Mouse (Mus musculus): ENCODE measurements at regions not wholly inside any gene's neighbourhood (a gene's known extent, or its start where the extent isn't known, plus 50 kb on each side); places are given as distances from the start of the nearest gene placed in this dataset.

DNA sequence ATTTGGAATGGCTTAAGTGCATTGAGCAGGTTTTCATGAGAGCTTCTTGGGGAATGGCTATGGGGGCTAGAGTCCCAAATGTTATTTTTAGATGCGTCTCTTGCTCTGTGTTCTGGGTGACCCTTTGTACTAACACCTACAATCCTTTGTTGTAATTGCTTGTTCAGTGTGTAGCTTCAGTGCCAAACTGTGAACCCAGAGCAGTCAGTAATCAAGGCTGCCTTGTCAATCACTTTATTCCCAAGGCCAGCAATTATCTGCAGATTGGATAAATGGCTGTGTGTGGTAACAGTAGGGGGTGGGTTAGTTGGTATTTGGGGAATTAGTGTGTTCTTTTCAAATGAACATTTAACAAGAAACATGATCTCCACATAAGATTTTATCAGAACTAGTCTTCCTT lies 390.4 kb downstream of the Poteg start:
- DNase-seq (ENCODE audit: low spot score in 2 of 2) = no peak

DNA sequence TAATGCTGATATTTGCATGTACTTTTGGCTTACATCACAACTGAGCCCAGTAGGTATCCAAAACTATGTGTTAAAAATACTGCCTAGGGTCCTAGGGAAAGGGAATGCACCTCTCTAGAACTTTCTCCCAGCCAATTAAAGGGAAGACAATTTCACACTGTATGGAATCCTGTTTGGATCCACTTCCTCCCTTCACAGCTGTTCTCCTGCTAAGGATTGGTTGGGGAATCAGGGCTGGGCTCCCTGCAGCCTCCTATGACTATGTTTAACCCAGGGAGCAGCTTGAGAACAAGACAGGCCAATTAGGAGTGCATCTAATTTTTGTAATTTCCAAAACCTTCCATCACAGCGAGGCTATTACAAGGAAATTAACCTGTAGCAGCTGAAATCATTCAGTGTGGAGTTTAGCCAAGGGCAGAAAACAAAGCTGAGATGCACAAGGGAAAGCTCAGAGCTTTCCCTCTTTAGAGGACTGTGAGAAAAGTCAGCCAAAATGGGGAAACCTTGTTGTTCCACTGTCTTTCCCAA lies 419.1 kb downstream of the Poteg start:
- no peak for DNase-seq (ENCODE audit: low spot score in 2 of 2)

DNA sequence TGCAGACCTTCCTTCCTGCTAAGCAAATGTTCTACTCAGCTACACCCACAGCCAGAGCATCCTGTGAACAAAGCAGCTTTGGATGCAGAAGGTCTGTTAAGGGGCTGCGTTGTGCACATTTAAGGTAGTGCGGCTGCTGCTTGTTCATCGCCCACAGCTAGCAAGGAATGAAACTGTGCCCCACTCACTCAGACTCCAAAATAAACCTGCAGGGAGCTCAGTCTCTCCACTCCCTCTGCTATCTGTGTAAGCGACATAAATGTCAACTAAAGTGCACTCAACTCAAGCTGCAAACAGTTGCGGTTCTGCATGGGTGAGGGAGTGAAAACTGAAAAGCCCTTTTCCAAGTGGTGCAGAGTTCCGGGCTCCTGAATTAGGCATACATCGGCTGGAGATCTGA lies 421.1 kb downstream of the Poteg start:
- DNase-seq (ENCODE audit: low spot score in 2 of 2) = no peak

DNA sequence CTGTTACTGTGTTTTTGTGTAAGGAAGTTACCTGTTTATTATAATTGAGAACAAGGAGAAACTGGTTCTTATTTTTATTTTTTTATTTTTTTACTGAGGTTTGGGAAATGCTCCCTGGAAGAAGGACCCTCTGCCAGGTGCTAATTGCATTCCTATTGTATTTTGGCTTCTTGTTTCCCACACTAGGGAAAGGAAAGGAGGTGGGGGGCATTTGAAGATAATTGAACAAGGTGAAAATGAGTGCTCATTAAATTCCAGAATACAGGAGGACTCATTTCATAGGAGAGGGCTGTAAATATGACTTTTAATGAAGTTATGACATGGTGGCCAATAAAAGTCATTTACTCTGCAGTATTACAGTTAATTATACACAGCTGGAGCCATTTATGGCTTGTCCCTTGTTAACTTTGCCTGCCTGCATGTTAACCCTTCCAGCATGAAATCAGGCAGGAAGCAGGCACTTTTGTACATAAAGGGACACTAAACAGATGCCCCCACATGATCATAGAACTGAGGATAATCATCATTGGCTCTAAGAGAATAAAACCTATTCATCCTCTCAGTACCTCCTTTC lies 430.3 kb downstream of the Poteg start:
- DNase-seq (ENCODE audit: low spot score in 2 of 2) = no peak

DNA sequence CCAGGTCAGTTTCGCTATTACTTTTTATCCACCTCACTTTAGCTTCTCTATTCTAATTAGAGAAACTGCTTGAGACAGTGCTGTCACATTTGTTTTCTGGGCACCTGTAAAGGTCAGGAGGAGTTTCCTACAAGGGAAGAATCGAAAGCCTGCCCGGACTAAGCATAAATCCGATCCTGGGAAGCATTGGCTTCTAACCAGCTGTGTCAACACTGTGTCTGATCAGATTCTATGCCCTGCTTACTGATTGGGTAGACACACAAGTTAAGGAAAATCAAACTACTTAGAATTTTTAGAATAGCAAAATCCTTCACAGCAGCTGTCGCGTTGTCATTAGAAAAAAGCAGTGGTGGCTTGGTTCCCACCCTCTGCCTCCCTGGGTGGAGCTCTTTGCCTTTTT lies 441.8 kb downstream of the Poteg start:
- DNase-seq (ENCODE audit: low spot score in 2 of 2) = no peak

DNA sequence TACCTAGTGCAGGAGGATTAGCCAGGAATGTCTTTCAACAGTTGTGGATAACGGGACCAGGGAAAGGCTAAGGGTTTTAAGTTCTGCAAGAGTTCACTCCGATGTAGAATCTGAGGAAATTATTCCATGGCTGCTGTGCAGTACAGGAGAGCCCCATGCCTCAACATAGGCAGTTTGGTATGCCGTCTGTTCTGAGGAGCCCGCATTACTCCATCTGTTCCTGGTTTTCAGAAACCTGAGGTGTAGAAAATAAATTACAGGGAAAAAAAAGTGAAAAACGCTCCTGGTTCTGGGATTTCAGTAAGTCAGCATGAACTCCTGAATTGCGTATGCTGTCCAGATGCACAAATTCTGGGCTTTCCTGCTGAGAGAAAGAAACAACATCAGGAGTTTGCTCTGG lies 446.9 kb downstream of the Poteg start:
- DNase-seq (ENCODE audit: low spot score in 2 of 2) = no peak

DNA sequence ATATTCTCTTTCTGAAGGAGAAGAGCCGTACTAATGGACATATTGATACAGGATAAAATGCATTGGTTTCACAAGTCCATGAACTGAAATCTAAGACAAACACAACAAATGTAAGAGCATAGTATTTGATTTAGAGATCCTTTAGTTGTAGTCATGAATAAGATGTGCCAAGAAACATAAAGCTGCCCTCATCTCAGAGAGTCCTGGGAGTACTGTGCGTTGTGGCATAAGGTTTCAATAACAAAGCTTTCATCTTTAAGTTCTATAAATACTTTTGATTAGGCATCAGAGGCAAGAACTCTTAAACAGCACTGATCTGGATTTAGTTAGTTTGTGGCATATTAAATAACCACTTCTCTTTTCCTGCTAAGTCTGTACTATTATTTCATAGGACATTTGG lies 452.6 kb downstream of the Poteg start:
- no peak for DNase-seq (ENCODE audit: low spot score in 2 of 2)

DNA sequence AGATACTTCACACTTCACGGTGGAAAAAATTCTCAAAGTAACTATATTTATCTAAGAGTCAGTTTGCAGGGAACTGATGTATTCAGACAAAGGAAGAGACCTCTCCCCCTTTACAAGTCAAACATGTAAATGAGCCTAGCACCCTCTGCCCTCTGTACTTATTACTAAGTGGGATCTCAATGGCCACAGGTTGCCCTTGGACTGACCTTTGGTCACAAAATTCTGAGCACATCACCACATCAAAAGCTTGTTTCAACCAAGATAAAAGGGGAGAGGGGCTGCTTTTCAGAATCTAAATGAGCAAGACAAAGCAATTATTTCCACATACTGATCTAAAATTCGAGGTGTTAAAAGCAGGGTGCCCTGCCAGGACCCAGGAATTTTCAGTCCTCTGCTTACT lies 456.3 kb downstream of the Poteg start:
- DNase-seq (ENCODE audit: low spot score in 2 of 2) = no peak

DNA sequence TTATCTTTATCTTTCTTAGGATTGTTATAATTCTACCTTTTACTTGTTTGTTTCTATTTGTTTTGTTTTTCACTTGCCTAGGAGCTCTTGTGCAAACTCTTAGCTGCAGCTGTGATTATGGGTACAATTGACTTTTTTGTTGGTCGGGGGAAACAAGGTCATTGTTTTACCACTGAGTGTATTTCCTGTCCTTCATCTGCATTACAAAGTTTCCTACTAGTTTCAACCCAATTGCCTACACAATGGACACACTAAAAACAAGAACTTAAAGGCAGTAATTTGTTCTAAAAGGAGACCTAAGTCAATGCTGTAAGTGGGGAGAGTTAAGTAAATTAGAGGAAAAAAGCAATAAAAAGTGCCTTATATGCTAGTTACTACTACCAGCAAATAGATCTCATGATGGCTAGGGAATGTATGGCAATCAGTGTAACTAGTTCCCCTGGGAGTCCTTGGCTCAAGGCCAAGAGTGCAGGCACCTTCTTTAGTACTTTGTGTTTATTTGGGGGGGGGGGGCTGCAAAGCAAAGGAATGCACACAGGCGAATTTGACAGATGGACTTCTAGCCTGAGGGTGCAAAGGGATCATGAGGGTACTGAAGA lies 462.0 kb downstream of the Poteg start:
- DNase-seq (ENCODE audit: low spot score in 2 of 2) = no peak

DNA sequence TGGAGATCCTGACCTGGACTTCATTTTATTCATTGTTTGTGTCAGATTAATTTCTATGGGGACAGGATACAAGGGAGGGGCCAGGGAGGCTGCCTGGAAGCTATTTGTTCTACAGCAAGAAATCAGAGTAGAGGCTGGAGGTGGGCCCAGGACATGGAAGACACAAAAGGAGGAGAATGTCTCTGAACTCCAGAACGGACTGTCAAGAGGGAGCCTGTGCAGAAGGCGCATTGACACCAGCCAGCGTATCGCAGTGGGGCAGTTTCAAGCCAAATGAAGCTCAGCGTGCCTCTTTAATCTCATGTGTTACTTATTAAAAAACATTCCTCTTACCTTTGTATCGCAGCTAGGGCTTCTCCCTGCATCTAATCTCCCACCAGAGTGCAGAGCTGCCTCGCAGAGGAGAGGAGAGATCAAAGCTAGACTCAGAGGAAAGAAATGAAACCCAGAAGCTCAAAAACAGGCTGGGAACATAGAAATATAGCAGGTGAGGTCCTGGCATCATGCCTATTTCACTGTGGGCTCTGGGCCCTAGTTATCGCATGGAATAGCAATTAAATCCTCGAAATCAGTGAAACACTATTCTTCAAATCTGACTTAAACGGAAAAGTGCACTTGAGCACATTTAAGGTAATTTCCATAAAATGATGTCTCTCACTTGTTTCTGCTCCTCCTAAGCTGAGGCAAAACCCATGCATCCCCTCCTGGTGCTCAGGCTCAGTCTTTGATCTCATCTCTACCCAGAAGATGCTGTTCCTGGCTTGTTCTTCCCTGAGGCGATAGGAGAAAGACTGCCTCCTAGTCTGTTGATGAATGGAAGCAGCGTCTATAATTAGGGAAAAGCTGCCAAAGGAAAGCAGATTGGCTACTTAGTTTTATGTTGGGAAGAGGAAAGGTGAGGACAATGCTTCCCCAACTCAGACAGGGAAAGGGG lies 491.4 kb downstream of the Poteg start:
- DNase-seq (ENCODE audit: low spot score in 2 of 2) = peak in 1 of 2 experiments; percentile 1

DNA sequence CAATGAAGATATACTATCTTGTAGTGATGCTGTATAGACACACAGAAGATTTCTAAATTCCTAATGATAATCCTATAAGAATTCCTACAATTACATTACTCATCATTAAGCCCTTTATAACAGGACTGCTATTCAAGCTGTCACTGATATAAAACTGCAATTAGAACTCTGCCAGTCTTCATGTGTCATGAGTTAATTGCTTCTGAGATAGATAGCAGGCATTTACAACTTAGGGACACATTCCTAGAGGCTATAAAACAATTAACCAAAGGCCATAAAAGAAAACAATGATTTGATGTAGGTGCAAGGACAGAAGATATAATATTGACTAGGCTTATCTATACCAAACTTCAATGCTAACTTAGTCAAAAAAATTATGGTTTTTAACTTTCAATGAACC lies 507.5 kb downstream of the Poteg start:
- DNase-seq (ENCODE audit: low spot score in 2 of 2) = no peak

DNA sequence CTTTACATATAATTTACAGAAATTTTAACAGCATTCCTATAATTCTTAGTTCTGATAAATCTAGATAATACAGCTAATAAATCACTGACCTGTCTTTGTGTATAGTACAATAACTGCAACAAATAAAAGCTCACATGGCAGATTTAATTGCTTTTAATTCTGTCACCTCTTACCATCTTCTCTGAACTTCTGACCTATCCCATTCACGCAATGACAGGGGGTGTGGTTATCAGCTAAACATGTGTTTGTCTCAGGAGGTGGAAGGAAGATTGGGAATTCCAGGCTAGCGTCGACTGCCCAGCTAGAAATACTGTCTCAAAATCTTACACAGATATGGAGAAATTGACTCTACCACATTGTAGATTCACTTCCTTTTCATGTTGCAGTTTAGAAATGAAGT lies 533.5 kb downstream of the Poteg start:
- no peak for DNase-seq (ENCODE audit: low spot score in 2 of 2)

DNA sequence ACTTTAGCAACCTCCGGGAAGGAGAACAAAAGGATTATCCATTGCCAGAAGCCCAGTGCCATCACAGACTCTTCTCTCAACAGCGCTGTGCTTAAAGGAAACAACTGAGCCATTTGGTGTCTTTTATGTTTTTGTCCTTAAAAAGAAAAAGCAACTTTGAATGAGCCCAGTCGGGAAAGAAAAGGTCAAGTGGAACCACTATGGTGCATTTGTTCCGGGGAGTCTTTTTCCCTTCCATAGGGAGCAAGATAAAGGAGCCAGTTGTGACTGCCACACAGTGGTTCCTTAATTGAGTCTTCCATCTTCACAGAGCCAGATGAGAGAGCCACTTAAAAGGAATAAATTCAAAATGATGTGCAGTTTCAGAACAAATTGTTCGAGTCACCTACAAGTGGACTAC lies 534.3 kb downstream of the Poteg start:
- no peak for DNase-seq (ENCODE audit: low spot score in 2 of 2)

DNA sequence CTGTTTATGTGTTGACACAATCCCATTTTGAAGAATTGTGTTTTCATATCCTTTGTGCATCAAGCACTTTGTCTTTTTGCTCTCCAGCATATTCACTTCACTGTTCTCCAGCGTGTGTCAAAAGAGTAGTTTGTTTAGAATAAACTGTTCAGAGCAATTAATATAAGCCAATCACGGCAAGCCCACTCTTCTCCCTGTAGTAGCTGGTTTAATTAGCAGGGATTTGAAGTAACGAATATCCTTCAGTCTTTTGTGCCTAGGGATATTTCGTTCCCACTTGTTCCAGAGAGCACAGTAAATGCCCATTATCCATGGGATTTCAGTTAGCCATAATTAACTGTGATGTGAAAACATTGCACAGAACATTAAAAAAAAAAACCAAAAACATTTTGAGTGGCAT lies 565.4 kb downstream of the Poteg start:
- DNase-seq (ENCODE audit: low spot score in 2 of 2) = no peak

Measured in cerebellum, postnatal 4 days (tissue).